Mouse (Mus musculus) kidney, adult 8-10 months (tissue): ENCODE data around the gene Rbm15.
"Not testable (repeated sequence)": the region's sequence is repeated elsewhere in the genome, so short reads cannot be mapped to it uniquely, and the experiment has no call there.

ENCODE experiments used
- DNase-seq, 2 experiments: peaks; one replicate each; pipeline ENCODE4 v3.0.0; 2022

Gene Rbm15

DNA sequence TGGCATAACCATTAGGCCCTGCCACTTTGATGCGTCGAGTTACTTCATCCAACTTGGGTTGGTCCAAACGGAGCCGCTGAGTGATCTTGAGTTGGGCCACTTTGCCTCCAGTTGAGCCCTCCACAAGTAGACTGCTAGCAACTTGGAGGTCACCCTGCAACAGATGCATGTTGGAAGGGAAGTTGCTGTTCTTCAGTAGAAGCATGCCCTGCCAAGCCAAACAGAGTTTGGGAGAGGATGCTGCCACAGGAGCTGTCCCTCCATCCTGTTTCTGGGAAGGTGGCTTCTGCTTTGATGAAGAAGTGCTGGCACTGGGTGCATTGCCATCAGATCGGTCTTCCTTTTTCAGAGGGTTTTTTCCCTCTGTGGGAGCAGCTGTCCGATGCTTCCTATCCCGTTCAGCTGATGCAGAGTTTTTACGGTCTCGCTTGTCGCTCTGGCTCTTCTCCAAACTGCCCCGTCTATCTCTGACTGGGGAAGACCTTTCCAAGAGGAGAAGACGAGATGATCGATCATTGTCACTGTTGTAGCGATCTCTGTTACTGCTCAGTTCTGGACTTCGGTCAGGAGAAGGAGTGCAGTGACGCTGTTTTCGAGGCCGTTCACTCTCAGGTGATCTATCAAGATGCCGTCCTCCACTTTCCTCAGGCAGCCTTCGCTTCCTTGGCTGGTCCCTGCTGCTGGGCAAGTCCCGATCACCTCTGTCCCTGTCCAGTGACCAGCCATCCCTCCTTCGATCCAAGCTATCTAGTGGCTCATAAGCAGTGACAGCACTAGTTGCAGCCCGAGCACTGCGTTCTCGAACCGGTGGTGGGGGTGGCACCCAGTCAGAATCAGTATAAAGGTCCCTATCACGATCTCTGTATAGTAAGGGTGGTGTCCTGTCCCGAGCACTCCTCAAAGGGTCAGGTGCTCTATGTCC, 2.7 kb downstream of the Rbm15 start:
- DNase-seq: peak in 1 of 2 experiments; percentile 31

DNA sequence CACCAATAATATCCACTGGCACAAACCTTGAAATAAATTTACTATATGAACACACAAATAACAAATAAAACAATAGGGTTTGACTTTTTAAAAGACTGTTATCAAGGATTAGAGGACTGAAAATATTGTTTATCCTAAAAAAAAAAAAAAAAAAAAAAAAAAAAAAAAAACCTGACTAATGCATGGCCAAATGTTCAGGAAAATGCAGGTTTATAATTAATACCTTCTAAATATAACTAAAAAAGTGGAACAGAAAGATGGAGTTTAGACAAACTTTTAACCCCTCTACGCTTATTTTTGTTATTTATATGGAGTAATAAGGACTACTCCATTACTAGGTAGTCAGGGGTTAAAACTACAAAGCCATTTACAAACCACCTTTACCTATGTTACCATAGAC, 7.0 kb downstream of the Rbm15 start:
- no peak for DNase-seq

DNA sequence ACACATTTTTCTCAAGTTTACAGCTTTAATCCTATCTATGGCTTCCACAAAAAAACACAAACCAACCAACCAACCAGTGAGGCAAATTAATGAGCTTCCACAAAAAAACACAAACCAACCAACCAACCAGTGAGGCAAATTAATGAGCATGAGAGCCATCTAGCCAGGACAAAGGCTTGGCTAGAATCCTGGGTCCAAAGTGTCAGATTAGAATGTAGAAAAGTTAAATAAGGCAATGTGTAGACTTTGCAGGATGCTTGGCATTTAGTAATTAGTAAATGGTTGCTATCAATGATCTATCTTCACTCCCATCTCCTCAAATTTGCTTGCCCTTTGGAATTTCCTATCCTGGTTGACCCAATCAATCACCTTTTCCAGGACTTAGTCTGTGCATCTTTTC, 11.7 kb downstream of the Rbm15 start:
- peak; percentile 38 to 41 for DNase-seq

DNA sequence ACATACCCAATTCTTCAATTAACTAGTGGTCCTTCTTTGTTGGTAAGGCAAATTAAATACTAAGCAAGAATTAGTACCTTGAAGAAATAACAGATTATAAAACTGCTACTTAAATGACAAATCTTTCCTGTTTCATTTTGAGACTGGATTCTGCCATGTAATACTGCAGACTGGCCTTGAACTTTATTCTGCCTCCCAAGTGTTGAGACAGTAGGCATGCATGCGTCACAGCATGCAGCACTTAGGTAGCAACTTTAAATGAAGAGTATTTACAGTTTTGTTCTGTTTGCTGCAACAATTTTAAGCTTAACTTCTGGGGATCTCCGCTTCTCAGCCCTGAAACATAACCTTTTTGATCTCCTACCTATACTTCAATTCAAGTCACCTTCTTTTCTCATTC, 12.3 kb downstream of the Rbm15 start:
- no peak for DNase-seq

DNA sequence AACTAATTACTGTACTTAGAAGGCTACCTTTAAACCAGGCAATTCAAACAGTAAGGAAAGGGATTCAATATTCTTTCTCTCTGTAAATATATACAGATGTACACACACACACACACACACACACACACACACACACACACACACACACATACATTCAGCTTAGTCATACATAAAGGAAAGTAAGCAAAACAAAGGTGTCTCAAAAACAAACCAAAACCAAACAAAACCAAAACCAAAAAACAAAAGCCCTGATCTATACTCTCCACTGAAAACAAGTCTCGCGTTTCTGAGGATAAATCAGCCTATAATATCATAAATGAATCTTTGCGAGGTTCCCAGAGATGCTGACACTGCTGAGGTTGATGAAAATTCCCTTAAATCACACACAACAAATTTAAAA, 16.1 kb downstream of the Rbm15 start:
- DNase-seq: no peak

DNA sequence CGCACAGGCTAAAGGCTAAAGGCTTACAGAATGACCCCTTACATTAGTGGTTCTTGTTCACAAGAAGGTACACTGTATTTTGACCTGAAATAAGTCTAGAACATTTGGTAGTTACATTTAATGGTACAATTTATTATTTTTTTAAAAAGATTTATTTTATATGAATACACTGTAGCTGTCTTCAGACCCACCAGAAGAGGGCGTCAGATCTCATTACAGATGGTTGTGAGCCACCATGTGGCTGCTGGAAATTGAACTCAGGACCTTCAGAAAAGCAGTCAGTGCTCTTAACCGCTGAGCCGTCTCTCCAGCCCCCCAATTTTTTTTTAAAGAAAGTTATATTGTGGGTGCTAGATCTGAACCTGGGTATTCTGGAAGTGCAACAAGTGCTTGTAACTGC, 36.6 kb downstream of the Rbm15 start:
- not testable (repeated sequence) for DNase-seq

DNA sequence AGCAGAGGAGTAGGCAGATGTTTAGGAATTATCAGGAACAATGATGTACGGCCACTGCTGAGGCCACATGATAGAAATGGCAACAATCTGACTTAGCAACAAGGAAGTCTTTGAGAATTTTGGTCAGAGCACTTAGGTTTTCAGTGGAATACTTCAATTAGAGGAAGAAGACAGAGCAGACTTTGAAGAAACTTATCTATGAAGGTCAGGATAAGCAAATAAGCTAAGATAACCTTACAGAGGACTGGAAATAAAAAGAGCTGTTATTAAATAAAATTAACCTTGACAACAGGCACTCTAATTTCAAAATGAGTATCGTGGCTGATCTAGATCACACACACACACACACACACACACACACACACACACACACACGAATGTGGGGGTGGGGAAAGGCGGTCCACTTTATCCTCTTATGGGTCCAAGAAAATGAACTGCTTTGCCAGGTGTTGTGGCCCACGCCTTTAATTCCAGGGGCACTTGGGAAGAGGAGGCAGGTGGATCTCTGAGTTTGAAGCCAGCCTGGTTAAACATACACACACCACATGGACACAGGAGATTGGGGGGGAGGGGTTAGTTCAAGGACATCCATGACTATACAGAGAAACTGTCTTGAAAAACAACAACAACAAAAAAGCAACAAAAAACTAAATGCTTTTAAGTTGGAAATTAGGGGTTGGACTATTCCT, 37.7 kb downstream of the Rbm15 start:
- no peak for DNase-seq

DNA sequence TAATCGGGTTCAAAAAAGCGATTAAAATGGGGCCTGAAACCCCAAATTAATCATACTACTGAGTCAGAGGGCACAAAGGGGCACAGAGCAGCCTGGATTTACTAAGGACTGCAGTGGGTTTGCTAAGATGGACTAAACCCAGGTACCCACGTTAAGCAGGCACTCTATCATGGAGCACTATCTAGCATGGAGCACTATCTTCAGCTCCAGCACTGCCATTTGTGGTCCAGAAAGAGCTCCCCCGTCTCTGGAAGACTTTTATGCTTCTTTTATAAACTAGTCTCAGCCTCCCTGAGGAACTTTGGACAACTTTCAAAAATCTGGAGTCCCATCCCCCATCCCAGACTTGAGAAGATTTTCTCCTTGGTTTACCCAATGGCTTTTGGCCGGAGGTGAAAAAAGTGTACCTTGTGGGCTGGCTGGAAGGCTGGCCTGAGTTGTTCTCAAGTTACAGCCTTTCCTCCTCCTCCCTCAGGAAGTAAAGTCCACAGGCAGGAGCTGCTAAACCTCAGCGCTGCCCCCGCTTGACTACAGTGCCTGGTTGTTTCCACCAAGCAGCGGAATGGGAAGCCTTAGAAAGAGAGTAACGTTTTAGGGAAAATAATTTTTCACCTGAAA, 42.6 kb downstream of the Rbm15 start, which contains the start of gene Slc16a4:
TSS of gene Slc16a4 (plus strand) at position 467 of the 618 bp plus-strand sequence.
- peak; percentile 91 to 95 for DNase-seq

DNA sequence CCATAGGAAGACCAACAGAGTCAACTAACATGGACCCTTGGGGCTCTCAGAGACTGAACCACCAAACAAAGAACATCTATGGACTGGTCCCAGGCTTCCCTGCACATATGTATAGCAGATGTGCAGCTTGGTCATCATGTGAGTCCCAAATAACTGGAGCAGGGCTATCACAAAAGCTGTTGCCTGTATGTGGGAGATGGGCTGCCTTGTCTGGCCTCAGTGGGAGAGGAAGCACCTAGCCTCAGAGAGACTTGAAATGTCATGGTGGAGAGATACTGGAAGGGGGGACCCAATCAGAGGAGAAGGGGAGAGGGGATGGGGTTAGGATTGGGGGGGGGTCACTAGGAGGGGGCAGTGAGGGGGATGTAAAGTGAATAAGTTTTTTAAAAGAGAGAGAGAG, 46.1 kb downstream of the Rbm15 start:
- no peak for DNase-seq

DNA sequence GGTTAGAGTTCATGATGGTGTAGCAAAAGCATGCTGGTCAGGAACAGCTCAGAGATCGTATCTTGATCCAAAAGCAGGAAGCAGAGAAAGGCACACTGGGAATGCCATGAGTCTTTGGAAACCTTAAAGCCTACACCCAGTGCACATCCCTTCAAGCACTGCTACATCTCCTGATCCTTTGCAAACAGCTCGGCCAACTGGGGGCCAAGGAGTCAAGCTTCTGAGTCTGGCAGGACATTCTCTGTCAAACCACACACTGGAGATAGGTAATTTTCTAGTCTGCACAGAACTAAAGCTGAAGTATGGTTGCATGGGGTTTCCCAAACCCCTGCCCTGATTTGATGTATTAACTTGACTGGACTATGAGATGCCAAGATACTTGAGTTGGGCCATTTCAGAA, 47.4 kb downstream of the Rbm15 start:
- DNase-seq: no peak

DNA sequence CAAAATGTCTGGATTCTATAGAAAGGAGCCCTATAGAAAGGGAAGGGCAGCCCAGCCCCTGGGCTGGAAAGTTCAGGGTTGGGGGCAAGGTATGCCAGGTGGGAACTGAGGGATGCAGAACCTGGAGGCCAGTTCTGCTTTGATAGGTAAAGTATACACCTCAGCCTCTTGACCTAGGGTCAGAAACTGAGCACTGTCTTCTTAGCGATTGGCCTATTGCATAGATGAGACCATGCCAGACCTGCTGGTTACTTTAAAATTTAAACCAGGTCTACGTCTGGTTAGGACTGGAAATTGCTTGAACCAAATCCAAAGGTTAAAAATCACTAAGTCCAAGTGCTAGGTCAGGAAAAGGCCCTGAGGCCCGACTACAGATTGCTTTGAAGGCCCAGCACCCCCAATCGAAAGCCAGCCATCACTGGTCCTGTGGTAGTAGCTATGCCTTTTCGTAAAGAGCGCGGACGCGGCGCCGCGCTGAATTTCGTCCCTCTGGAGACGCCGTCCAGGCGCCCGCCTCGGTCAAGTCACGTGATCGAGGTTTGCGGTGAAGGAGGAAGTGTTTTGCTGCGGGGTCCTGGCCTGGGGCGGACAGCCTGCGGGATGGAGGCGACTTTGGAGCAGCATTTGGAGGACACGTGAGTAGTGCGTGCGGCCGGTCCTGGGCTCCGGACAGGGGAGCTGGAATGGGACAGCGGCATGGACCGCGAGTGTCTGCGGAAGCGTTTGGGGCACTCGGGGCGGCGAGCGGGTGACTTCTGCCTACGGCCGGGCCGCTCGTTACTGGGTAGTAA, 54.8 kb downstream of the Rbm15 start, which contains the start of gene Lamtor5:
TSS of gene Lamtor5 (plus strand) at position 380 of the 791 bp plus-strand sequence.
- peak; percentile 92 to 93 for DNase-seq

DNA sequence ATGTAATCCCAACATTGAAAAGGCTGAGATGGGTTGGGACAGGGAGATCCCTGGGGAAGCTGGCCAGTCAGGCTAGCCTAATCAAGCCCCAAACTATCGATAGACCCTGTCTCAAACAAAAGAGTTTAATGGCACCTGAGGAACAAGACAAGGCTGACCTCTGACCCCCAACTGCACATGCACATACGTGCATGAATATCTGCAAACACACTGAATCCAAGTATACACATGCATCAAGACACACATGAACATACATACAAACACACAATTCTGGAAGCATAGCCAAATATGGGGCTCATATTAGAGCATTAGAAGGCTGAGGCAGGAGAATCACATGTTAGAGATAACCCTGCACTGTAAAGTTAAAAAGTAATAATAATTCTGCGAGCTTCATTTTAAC, 56.8 kb downstream of the Rbm15 start:
- no peak for DNase-seq

DNA sequence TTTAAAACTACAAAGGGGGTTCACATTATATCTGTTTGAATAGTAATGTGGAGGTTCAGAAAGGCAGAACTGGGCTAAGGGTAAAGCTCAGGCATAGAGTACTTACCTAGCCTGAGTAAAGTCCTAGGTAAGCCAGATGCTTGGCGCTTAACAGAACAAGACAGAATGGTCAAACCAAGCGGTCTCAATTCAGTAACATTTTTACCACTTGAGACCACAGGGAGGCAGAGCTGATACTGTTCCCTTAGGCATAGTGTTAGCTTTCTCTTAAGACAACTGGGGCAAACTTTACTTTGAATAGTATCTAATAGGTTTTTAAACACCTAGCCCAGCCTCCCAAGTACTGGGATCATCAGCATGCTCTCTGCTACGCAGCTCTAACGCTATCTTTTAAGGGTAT, 57.5 kb downstream of the Rbm15 start:
- peak in 1 of 2 experiments; percentile 43 for DNase-seq
